Mouse (Mus musculus): Measurements from ENCODE around the gene Nck1. TPM values are rescaled to one million over a fixed set of nuclear protein-coding genes. Genes with fewer than 3 reads are reported as not detected.

Nck1 gene
- total RNA-seq, 2 experiments from 2014 or later = 33.1 to 35.6 TPM

DNA sequence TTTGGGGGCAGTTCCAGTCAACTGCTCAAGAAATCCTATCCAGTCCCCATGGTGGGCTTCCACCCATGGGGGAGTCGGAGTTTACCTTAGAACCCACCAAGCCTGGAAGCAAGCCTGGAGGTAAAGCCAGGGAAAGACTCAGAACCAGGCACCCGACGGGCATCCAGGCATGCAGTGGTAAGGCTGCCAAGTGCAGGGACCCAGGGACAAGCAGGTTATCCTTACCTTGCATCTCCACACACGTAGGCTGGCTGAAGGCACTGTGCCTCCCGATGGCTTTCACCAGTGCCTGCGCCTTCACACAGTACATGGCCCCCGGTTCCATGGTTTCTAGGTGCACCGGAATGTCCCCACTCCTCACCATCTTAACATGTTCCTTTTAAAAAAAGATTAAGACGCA, 79.9 kb downstream of the Nck1 start:
- no peak overlapping the region for H3K27ac ChIP-seq
- no peak overlapping the region for H3K4me3 ChIP-seq
- no peak for DNase-seq (ENCODE audit: extremely low spot score in 1 of 2, low spot score in 2 of 2)
- intact Hi-C loops (cut with DNase I) = no loop called here
- TF ChIP-seq CTCF (IDR thresholded peaks at IDR 0.05) = no peak

DNA sequence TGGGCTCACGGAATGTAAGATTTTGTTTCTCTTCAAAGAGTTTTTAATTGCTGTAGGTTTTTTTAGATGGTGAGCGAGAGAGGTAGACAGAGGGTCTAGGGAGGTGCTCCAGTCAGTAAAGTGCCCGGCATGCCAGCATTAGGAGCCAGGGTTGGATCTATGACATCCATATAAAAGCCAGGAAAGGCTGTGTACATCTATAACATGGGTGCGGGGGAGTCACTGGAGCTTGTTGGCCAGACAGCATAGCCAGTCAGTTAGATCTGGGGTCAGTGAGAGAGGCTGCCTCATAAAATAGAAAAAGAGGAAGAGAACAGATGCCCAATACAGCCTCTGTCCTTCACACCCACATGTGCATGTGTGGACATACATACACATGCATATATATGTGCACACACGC, 80.6 kb downstream of the Nck1 start:
- intact Hi-C loops (cut with DNase I) = no loop called here
- H3K27ac ChIP-seq = no peak overlapping the region
- DNase-seq (ENCODE audit: extremely low spot score in 1 of 2, low spot score in 2 of 2) = no peak
- no peak for TF ChIP-seq CTCF (IDR thresholded peaks at IDR 0.05)
- no peak overlapping the region for H3K4me3 ChIP-seq

DNA sequence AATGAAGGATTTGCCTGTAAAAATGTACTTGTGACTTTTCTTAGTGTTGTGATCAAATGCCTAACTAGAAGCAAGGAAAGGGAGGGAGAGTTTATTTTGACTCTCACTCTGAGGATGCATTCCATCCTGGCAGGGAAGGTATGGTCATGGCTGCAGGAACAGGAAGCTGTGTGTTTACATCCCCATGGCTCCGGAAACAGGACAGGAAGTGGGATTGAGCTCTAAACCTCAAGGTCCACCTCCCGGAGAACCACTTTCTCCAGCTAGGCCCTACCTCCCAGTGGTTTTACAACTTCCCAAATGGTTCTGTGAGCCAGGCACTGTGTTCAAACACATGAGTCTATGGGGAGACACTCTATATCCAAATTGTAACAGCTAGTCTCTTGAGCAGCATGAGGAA, 82.2 kb downstream of the Nck1 start:
- DNase-seq (ENCODE audit: extremely low spot score in 1 of 2, low spot score in 2 of 2) = no peak
- intact Hi-C loops (cut with DNase I) = no loop called here
- no peak for TF ChIP-seq CTCF (IDR thresholded peaks at IDR 0.05)

DNA sequence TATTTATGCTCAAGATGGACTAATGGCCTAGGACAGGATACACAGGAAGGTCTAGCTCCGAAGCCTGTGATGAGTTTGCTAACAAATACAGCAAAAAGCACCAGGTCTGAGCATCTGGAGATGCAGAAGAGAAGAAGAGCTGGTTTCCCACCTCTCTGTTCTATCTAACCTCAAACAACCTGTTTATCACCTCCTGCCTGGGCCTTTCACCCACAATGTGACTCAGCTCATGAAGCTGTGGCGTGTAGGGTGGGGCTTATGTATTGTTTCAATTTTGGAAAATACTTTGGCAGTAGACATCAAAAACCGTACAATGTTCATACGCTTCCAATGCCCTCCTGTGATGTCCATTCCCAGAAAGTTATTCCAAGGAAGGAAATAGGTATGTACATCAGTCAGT, 83.8 kb downstream of the Nck1 start:
- no peak for DNase-seq (ENCODE audit: extremely low spot score in 1 of 2, low spot score in 2 of 2)
- H3K27ac ChIP-seq = no peak overlapping the region; the same call in 1 of the 2 replicates
- TF ChIP-seq CTCF (IDR thresholded peaks at IDR 0.05) = no peak
- intact Hi-C loops (cut with DNase I) = no loop called here
- H3K4me3 ChIP-seq = no peak overlapping the region

More for the DNA sequence above, 82.2 kb downstream of the Nck1 start:
- no peak overlapping the region for H3K27ac ChIP-seq
- no peak overlapping the region for H3K4me3 ChIP-seq

DNA sequence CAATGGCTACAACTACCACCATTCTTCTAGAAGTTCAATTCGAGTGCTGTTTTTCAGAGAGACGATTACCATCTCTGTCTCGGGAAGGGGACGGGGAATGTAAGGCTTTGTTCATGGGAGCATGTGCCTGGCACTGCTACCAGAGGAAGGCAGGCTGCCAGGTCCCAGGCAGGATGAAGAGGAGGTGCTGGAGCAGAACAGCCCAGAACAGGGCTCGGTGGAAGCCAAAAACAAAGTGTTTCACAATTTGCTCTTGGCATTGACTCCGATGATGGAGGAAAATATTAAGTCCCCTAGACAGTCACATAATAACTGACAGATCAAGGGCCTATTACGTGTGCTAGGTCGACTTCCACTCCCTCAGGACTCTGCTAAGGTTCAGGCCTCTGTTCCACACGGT, 84.3 kb downstream of the Nck1 start:
- no peak for TF ChIP-seq CTCF (IDR thresholded peaks at IDR 0.05)
- H3K27ac ChIP-seq = no peak overlapping the region; the same call in 1 of the 2 replicates
- intact Hi-C loops (cut with DNase I) = no loop called here
- H3K4me3 ChIP-seq = no peak overlapping the region
- no peak for DNase-seq (ENCODE audit: extremely low spot score in 1 of 2, low spot score in 2 of 2)

DNA sequence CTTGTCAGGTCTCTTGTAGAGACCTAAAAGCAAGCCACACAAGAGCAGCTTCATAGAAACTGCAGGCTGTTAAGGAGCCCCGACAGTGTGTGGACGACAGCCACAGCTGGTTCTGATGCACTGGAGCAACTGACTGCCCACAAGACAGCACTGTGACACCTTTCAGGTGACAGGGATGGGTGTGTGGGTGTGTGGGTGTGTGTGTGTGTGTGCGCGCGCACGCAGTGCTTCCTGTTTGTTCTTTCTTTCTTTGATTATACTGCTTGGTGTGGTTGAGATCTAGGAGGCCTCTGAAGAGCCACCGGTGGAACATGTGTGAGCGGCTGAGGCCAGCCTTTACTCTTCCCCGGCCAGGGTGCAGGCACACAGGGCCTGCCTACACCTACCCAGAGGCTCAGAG, 85.7 kb downstream of the Nck1 start:
- Histone ChIP-seq H3K27ac (no peak overlapping the region), H3K4me3 (no peak overlapping the region)
- no peak for DNase-seq (ENCODE audit: extremely low spot score in 1 of 2, low spot score in 2 of 2)
- no peak for TF ChIP-seq CTCF (IDR thresholded peaks at IDR 0.05)
- intact Hi-C loops (cut with DNase I) = no loop called here

DNA sequence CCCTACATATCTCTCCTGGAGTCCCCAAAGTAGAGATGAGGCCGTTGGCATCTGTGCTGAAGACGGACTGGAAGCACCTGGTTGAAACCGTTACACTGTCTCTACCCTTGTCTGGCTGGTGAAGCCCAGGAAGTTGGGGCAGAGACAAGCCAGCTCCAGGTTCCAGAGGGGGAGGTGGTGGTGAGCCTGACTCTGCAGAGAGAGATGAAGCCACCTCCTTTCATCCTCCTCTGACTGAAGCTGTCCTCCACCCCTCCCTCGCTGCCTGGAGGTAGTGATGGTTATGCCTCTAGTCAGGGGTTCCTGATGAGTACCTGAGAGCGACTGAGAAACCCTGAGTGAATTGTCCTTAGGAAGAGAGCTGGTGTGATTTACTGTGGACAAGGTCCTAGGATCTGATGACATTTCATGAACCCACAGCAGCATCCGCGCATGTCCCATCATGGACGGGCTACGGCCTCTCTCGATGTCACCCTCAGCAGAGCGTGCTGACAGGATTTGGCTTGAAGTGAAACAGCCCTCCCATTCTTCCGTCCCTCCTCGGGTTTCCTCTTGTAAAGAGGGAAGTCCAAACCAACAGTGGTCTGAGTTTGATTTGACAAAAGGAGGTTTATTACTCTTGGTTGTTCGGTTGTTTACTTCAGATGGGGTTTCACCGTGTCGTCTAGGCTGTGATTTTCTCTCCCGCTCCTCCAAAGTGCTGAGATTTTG, 87.8 kb downstream of the Nck1 start:
- no peak for TF ChIP-seq CTCF (IDR thresholded peaks at IDR 0.05)
- intact Hi-C loops (cut with DNase I) = loop anchor here (10.0 kb wide), 1 partner anchor 547 kb away; no protein-coding TSS in a partner anchor
- no peak overlapping the region for H3K4me3 ChIP-seq
- H3K27ac ChIP-seq = no peak overlapping the region
- no peak for DNase-seq (ENCODE audit: extremely low spot score in 1 of 2, low spot score in 2 of 2)

DNA sequence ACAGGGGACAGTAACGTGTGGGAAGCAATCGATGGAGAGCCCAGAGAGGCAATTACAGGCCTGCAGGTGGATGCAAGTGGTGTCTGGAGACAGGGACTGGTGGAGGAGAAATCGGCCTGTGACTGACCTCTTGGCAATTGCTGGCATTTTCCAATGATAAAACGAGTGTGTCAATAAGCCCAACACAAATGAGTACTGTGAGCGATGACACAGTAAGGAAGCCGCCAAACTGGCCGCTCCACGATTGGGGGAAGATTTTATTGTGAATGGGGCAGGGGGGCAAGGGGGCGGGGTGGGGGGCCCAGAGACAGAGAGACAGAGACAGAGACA, 91.3 kb downstream of the Nck1 start:
- intact Hi-C loops (cut with DNase I) = loop anchor here (1.0 to 10.0 kb wide), 4 partner anchors 188 to 703 kb away; no protein-coding TSS in a partner anchor
- TF ChIP-seq CTCF (IDR thresholded peaks at IDR 0.05) = no peak
- H3K27ac ChIP-seq = no peak overlapping the region
- DNase-seq (ENCODE audit: extremely low spot score in 1 of 2, low spot score in 2 of 2) = no peak
- H3K4me3 ChIP-seq = peak overlapping the region; percentile 45

DNA sequence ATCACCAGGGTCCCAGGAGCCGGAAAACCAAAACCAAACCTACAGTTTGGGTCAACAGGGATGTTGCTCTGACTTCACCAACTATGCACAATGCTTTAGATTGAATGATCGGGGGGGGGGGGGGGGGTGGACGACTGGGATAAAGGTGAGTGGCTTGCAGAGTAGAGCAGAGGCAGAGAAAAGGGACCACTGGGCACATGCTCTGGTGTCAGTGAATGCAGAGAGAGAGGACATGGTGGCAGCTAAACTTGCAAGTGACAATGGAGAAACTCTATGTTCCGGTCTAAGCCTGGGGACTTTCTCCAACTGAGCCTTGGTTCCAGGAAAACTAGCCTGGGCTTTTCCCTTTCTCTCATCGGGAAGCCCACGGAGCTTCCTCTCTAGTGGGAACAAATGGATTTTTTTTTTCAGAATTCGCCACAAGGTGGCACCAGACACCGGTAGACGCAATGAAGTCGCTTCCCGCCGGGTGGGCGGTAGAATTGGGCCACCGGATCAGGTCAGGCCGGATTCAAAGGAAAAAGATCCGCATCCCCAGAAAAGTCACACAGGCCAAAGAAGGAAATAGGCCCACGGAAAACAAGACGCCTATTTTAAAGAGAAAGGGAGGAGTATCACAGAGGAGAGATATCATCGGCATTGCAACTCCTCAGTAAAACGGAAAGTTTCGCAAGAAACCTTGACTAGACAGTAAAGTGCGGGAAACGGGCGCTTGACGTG, 91.8 kb downstream of the Nck1 start:
- Histone ChIP-seq H3K4me3 (peak overlapping the region; percentile 45), H3K27ac (no peak overlapping the region)
- intact Hi-C loops (cut with DNase I) = loop anchor here (1.0 to 10.0 kb wide), 4 partner anchors 188 to 703 kb away; no protein-coding TSS in a partner anchor
- peak; percentile 85 for TF ChIP-seq CTCF (IDR thresholded peaks at IDR 0.05)
- peak; percentile 72 to 80 for DNase-seq (ENCODE audit: extremely low spot score in 1 of 2, low spot score in 2 of 2)

DNA sequence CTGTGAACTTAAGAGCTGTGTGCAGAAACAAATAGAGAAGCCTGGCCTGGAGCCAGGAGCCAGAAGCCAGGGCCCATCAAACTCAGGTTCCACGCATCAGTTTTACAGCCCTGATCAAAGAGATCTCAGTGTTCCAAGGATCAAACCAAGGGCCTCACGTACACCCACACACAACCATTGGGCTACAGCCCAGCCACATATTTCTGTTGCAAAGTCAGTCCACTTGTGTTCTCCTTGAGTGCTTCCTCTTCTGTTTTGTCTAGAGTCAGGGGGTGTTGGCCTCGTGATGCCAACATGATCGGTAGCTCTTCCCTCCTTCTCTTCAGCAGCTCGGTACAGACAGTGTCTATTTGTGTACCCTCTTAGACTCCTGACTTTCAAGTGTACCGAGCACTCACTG, 93.5 kb downstream of the Nck1 start:
- intact Hi-C loops (cut with DNase I) = loop anchor here (5.0 to 10.0 kb wide), 2 partner anchors 552 to 705 kb away; no protein-coding TSS in a partner anchor
- DNase-seq (ENCODE audit: extremely low spot score in 1 of 2, low spot score in 2 of 2) = no peak
- no peak for TF ChIP-seq CTCF (IDR thresholded peaks at IDR 0.05)

DNA sequence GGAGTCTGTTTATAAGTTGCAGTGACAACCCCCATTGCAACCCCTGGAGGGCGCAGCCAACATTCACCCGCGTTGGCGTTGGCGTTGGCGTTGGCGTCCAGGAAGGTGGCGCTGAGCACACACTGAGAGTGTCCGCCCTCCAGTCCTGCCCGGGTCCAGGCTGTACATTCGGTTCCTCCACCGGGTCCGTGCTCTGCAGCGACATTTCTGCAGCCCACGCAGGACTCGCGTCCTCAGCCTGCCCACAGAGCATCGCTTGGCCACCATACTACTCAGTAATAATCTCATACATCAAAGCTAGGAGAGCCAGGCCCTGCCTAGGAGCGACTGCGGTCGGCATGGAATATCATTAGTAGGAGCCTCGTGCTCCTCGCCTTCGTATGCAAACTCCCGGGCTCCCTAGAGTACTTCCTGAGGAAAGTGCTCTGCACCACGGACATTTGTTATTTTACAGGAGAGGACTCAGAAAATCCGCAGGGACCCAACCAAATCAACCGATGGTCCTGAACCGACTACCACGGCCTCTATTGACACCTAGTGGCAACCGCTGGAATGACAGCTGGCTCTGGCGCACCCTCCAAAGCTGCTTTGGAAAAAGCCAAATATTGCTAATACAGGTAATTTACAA, 99.8 kb downstream of the Nck1 start:
- intact Hi-C loops (cut with DNase I) = loop anchor here (5.0 kb wide), 3 partner anchors 599 to 714 kb away; no protein-coding TSS in a partner anchor
- DNase-seq (ENCODE audit: extremely low spot score in 1 of 2, low spot score in 2 of 2) = peak; percentile 76 to 86
- Histone ChIP-seq H3K27ac (no peak overlapping the region), H3K4me3 (peak overlapping the region; percentile 53)
- TF ChIP-seq CTCF (IDR thresholded peaks at IDR 0.05) = peak; percentile 95

More for the DNA sequence above, 93.5 kb downstream of the Nck1 start:
- Histone ChIP-seq H3K4me3 (no peak overlapping the region), H3K27ac (no peak overlapping the region)

Other genes with a start within 250 kb of the Nck1 start
- gene Il20rb, start 59.3 kb downstream of the Nck1 start, total RNA-seq (2021) = under 1 TPM; 0.23 to 0.38 TPM
- 10 to 100 TPM; 19.4 to 23.0 TPM for gene Slc35g2, start 25.0 kb upstream of the Nck1 start, total RNA-seq (2021)
- gene Stag1, start 51.7 kb upstream of the Nck1 start, total RNA-seq (2021) = 10 to 100 TPM; 65.0 to 66.2 TPM

All from left cerebral cortex, adult 2 months (tissue).